Mouse (Mus musculus): Measurements from ENCODE around the gene Arhgef7. TPM values are rescaled to one million over a fixed set of nuclear protein-coding genes. Genes with fewer than 3 reads are reported as not detected.

The Arhgef7 gene
- total and polyA plus RNA-seq, 2 experiments = 12.4 to 15.8 TPM

DNA sequence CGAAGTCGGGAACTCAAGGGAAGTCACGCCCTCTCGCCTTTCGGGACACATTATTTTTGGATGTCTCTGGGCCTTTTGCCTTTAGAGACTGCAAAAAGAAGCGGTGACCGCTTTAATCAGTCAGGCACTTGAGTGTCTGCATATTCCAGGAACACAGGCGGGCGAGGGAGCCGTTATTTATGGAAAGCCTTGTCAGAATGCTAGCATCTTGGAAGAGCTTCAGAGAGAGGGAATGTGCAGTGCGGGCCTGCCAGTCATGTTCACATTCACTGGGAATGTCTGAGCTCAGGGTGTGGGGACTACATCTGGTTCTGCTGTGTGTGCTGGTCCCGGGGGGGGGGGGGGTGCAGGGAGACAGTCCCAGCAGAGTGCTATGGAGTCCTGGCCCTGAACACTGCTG, 21.7 kb upstream of the Arhgef7 start:
- Histone ChIP-seq H3K27me3 (ENCODE audit: control insufficient read depth, insufficient read depth, low read length) (no peaks in the 10 kb centered on the region), H3K4me1 (ENCODE audit: control insufficient read depth, insufficient read depth, low read length) (peaks cover 6% of the 10 kb centered on the region), H3K9ac (ENCODE audit: low read depth, low read length) (no peak overlapping the region), H3K27ac (replicated peaks; ENCODE audit: insufficient read depth, low read depth, low read length) (no peak overlapping the region), H3K4me3 (ENCODE audit: insufficient read depth, low read depth, low read length) (no peak overlapping the region), H3K36me3 (ENCODE audit: control insufficient read depth, insufficient read depth, low read length) (no peaks in the 10 kb centered on the region), H3K79me2 (ENCODE audit: control insufficient read depth, insufficient read depth, low read length) (no peaks in the 10 kb centered on the region)
- no peak for DNase-seq (ENCODE audit: extremely low read depth, low read depth, low spot score)
- 84% methylated on average over 12 of the region's 12 CpGs for WGBS
- no peak for TF ChIP-seq CTCF (IDR thresholded peaks at IDR 0.05; ENCODE audit: low read depth, low read length)
- TF ChIP-seq POLR2A (IDR thresholded peaks at IDR 0.05; ENCODE audit: extremely low read depth, insufficient read depth, low read length) = no peak

GRCm38 (mm10) chr8:11707701-11708100, 19.8 kb upstream of the Arhgef7 start:
- TF ChIP-seq CTCF (IDR thresholded peaks at IDR 0.05; ENCODE audit: low read depth, low read length) (no peak), POLR2A (IDR thresholded peaks at IDR 0.05; ENCODE audit: extremely low read depth, insufficient read depth, low read length) (no peak)
- H3K4me3 ChIP-seq (ENCODE audit: insufficient read depth, low read depth, low read length) = no peak overlapping the region

GRCm38 (mm10) chr8:11708815-11709214, 18.7 kb upstream of the Arhgef7 start:
- peaks cover 5% of the 10 kb centered on the region for H3K4me1 ChIP-seq (ENCODE audit: control insufficient read depth, insufficient read depth, low read length)
- H3K36me3 ChIP-seq (ENCODE audit: control insufficient read depth, insufficient read depth, low read length) = no peaks in the 10 kb centered on the region
- no peak overlapping the region for H3K27ac ChIP-seq (replicated peaks; ENCODE audit: insufficient read depth, low read depth, low read length)
- WGBS = 18% methylated on average over 2 of the region's 2 CpGs
- DNase-seq (ENCODE audit: extremely low read depth, low read depth, low spot score) = peak; percentile 32
- H3K79me2 ChIP-seq (ENCODE audit: control insufficient read depth, insufficient read depth, low read length) = no peaks in the 10 kb centered on the region
- no peaks in the 10 kb centered on the region for H3K27me3 ChIP-seq (ENCODE audit: control insufficient read depth, insufficient read depth, low read length)
- no peak for TF ChIP-seq CTCF (IDR thresholded peaks at IDR 0.05; ENCODE audit: low read depth, low read length)
- no peak for TF ChIP-seq POLR2A (IDR thresholded peaks at IDR 0.05; ENCODE audit: extremely low read depth, insufficient read depth, low read length)
- H3K4me3 ChIP-seq (ENCODE audit: insufficient read depth, low read depth, low read length) = no peak overlapping the region
- no peak overlapping the region for H3K9ac ChIP-seq (ENCODE audit: low read depth, low read length)

More at GRCm38 (mm10) chr8:11707701-11708100, 19.8 kb upstream of the Arhgef7 start:
- Histone ChIP-seq H3K27me3 (ENCODE audit: control insufficient read depth, insufficient read depth, low read length) (no peaks in the 10 kb centered on the region), H3K36me3 (ENCODE audit: control insufficient read depth, insufficient read depth, low read length) (no peaks in the 10 kb centered on the region), H3K27ac (replicated peaks; ENCODE audit: insufficient read depth, low read depth, low read length) (no peak overlapping the region), H3K9ac (ENCODE audit: low read depth, low read length) (no peak overlapping the region), H3K4me1 (ENCODE audit: control insufficient read depth, insufficient read depth, low read length) (peaks cover 5% of the 10 kb centered on the region), H3K79me2 (ENCODE audit: control insufficient read depth, insufficient read depth, low read length) (no peaks in the 10 kb centered on the region)
- 72% methylated on average over 3 of the region's 3 CpGs for WGBS
- no peak for DNase-seq (ENCODE audit: extremely low read depth, low read depth, low spot score)

DNA sequence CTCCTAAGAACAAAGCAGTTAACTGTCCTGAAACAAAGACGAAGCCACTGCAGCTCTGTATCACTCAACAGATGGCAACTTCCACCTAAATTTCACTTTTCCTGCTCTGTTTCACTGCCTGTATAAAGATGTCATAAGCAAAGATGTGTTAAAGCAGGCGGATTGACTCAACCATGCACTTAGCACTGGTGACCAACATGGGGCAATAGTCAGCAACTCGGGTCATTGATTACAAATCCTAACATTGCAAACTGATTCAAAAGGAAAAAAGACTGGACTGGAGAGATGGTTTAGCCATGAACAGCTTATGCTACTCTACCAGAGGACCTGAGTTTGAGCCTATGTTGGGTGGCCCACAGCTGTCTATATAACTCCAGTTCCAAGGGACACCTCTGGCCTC, 18.0 kb upstream of the Arhgef7 start:
- 36% methylated on average over 3 of the region's 3 CpGs for WGBS
- no peak overlapping the region for H3K27ac ChIP-seq (replicated peaks; ENCODE audit: insufficient read depth, low read depth, low read length)

GRCm38 (mm10) chr8:11710415-11710814, 17.1 kb upstream of the Arhgef7 start:
- H3K4me3 ChIP-seq (ENCODE audit: insufficient read depth, low read depth, low read length) = no peak overlapping the region
- peaks cover 5% of the 10 kb centered on the region for H3K4me1 ChIP-seq (ENCODE audit: control insufficient read depth, insufficient read depth, low read length)
- 22% methylated on average over 5 of the region's 5 CpGs for WGBS
- DNase-seq (ENCODE audit: extremely low read depth, low read depth, low spot score) = peak; percentile 76
- H3K36me3 ChIP-seq (ENCODE audit: control insufficient read depth, insufficient read depth, low read length) = no peaks in the 10 kb centered on the region
- TF ChIP-seq CTCF (IDR thresholded peaks at IDR 0.05; ENCODE audit: low read depth, low read length) (0 out of 2 replicates have a peak, but pooled peaks have one; percentile 5), POLR2A (IDR thresholded peaks at IDR 0.05; ENCODE audit: extremely low read depth, insufficient read depth, low read length) (no peak)
- H3K79me2 ChIP-seq (ENCODE audit: control insufficient read depth, insufficient read depth, low read length) = no peaks in the 10 kb centered on the region
- no peak overlapping the region for H3K9ac ChIP-seq (ENCODE audit: low read depth, low read length)
- H3K27ac ChIP-seq (replicated peaks; ENCODE audit: insufficient read depth, low read depth, low read length) = peak overlapping the region; percentile 25; the same call in 1 of the 2 replicates
- no peaks in the 10 kb centered on the region for H3K27me3 ChIP-seq (ENCODE audit: control insufficient read depth, insufficient read depth, low read length)

More for the DNA sequence above, 18.0 kb upstream of the Arhgef7 start:
- Histone ChIP-seq H3K4me3 (ENCODE audit: insufficient read depth, low read depth, low read length) (no peak overlapping the region), H3K27me3 (ENCODE audit: control insufficient read depth, insufficient read depth, low read length) (no peaks in the 10 kb centered on the region), H3K9ac (ENCODE audit: low read depth, low read length) (no peak overlapping the region), H3K36me3 (ENCODE audit: control insufficient read depth, insufficient read depth, low read length) (no peaks in the 10 kb centered on the region), H3K4me1 (ENCODE audit: control insufficient read depth, insufficient read depth, low read length) (peaks cover 5% of the 10 kb centered on the region), H3K79me2 (ENCODE audit: control insufficient read depth, insufficient read depth, low read length) (no peaks in the 10 kb centered on the region)
- peak; percentile 75 for DNase-seq (ENCODE audit: extremely low read depth, low read depth, low spot score)
- TF ChIP-seq POLR2A (IDR thresholded peaks at IDR 0.05; ENCODE audit: extremely low read depth, insufficient read depth, low read length) (no peak), CTCF (IDR thresholded peaks at IDR 0.05; ENCODE audit: low read depth, low read length) (no peak)

DNA sequence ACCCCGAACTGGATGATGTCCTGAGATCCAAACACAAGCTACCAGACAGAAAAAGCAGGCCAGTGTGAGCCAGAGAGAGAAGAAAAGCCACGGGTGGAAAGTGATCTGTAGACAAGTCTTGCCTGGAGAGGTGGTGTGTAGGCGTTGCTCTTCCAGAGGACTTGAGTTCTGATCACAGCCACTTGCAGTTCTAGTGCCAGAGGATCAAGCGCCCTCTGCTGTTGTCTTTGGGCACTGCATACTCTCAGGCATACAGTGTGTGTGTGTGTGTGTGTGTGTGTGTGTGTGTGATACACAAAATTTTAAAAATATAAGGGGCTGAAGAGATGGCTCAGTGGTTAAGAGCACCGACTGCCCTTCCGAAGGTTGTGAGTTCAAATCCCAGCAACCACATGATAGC, 15.3 kb upstream of the Arhgef7 start:
- no peak for TF ChIP-seq POLR2A (IDR thresholded peaks at IDR 0.05; ENCODE audit: extremely low read depth, insufficient read depth, low read length)
- TF ChIP-seq CTCF (IDR thresholded peaks at IDR 0.05; ENCODE audit: low read depth, low read length) = peak; percentile 30; the same call in 1 of the 2 replicates
- DNase-seq (ENCODE audit: extremely low read depth, low read depth, low spot score) = no peak
- H3K4me1 ChIP-seq (ENCODE audit: control insufficient read depth, insufficient read depth, low read length) = peaks cover 9% of the 10 kb centered on the region

More for the DNA sequence above, 15.3 kb upstream of the Arhgef7 start:
- Histone ChIP-seq H3K4me3 (ENCODE audit: insufficient read depth, low read depth, low read length) (no peak overlapping the region), H3K27ac (replicated peaks; ENCODE audit: insufficient read depth, low read depth, low read length) (no peak overlapping the region), H3K79me2 (ENCODE audit: control insufficient read depth, insufficient read depth, low read length) (no peaks in the 10 kb centered on the region), H3K9ac (ENCODE audit: low read depth, low read length) (no peak overlapping the region), H3K36me3 (ENCODE audit: control insufficient read depth, insufficient read depth, low read length) (no peaks in the 10 kb centered on the region), H3K27me3 (ENCODE audit: control insufficient read depth, insufficient read depth, low read length) (no peaks in the 10 kb centered on the region)
- 92% methylated on average over 6 of the region's 6 CpGs for whole genome bisulfite sequencing

Data from liver, adult 2 months (tissue).